Mouse (Mus musculus): ENCODE measurements at regions not wholly inside any gene's neighbourhood (a gene's known extent, or its start where the extent isn't known, plus 50 kb on each side); places are given as distances from the start of the nearest gene placed in this dataset.

- DNase-seq (ENCODE audit: extremely low read depth), result no peak
- Histone ChIP-seq H3K79me2 (replicated peaks; ENCODE audit: control insufficient read depth, extremely low read depth, insufficient read depth, poor library complexity, severe bottlenecking) (no peaks in the 10 kb centered on the region), H3K9ac (ENCODE audit: insufficient read depth, low read depth) (no peak overlapping the region), H3K4me3 (replicated peaks in 1 of 3; ENCODE audit: low read depth in 2 of 3, low read length in 2 of 3, poor library complexity in 1 of 3) (no peak overlapping the region), H3K27me3 (replicated peaks) (no peaks in the 10 kb centered on the region), H3K4me1 (ENCODE audit: control insufficient read depth in 1 of 2, insufficient read depth in 2 of 2) (peaks cover 0 to 15% of the 10 kb centered on the region in 2 experiments; a peak in 1 of 4 replicates), H3K27ac (ENCODE audit: insufficient read depth, low read depth) (no peak overlapping the region), H3K36me3 (replicated peaks in 1 of 2; ENCODE audit: control insufficient read depth in 1 of 2, insufficient read depth in 1 of 2, low read length in 1 of 2) (no peaks in the 10 kb centered on the region), H3K9me3 (replicated peaks; ENCODE audit: low read length) (no peaks in the 10 kb centered on the region), H3K4me2 (ENCODE audit: insufficient read depth, low read depth, poor library complexity, severe bottlenecking) (no peak overlapping the region)
- in situ Hi-C loops (cut with MboI; ENCODE audit: low pct_ligation_motif_present, low pct_unique_long_range_greater_than_20kb, low sequenced_read_pairs) (no loop called here), dilution Hi-C loops (cut with MboI; ENCODE audit: extremely low pct_ligation_motif_present, extremely low pct_unique_long_range_greater_than_20kb, low sequenced_read_pairs) (no loop called here)
- no peak for TF ChIP-seq HCFC1 (IDR thresholded peaks at IDR 0.05; ENCODE audit: low read depth, low read length)
- TF ChIP-seq NELFE (IDR thresholded peaks at IDR 0.05; ENCODE audit: low read depth, low read length), result no peak
- no peak for TF ChIP-seq MAZ (IDR thresholded peaks at IDR 0.05; ENCODE audit: low read depth, low read length)
- no peak for TF ChIP-seq RCOR1 (conservative IDR thresholded peaks at IDR 0.05; ENCODE audit: low read depth, low read length)
- TF ChIP-seq CHD2 (IDR thresholded peaks at IDR 0.05; ENCODE audit: low read length), result no peak
- TF ChIP-seq ZKSCAN1 (IDR thresholded peaks at IDR 0.05; ENCODE audit: borderline replicate concordance, low read depth, low read length), result no peak
- no peak for TF ChIP-seq ELF1 (IDR thresholded peaks at IDR 0.05; ENCODE audit: low read depth, low read length)
- no peak for TF ChIP-seq MAFK (IDR thresholded peaks at IDR 0.05; ENCODE audit: insufficient replicate concordance, low read length)
- TF ChIP-seq UBTF (IDR thresholded peaks at IDR 0.05; ENCODE audit: low read depth, low read length), result no peak
- TF ChIP-seq NRF1 (IDR thresholded peaks at IDR 0.05; ENCODE audit: low read depth, low read length), result no peak
- no peak for TF ChIP-seq EP300 (IDR thresholded peaks at IDR 0.05; ENCODE audit: low read length)
- no peak for TF ChIP-seq BHLHE40 (IDR thresholded peaks at IDR 0.05; ENCODE audit: low read depth, low read length)
- TF ChIP-seq E2F4 (IDR thresholded peaks at IDR 0.05; ENCODE audit: insufficient replicate concordance, low read depth, low read length), result no peak
- no peak for TF ChIP-seq SIN3A (IDR thresholded peaks at IDR 0.05; ENCODE audit: low read length)
- no peak for TF ChIP-seq PAX5 (IDR thresholded peaks at IDR 0.05; ENCODE audit: low read length)
- no peak for TF ChIP-seq MYC (IDR thresholded peaks at IDR 0.05; ENCODE audit: low read depth, low read length)
- no peak for TF ChIP-seq JUN (IDR thresholded peaks at IDR 0.05; ENCODE audit: insufficient read depth, low read depth, low read length)
- TF ChIP-seq SMC3 (IDR thresholded peaks at IDR 0.05; ENCODE audit: low read depth, low read length), result no peak
- no peak for TF ChIP-seq ZNF384 (IDR thresholded peaks at IDR 0.05; ENCODE audit: low read depth, low read length)
- no peak for TF ChIP-seq CHD1 (IDR thresholded peaks at IDR 0.05; ENCODE audit: low read depth, low read length)
Measured at GRCm38 (mm10) chr1:143888510-143888909, 111.4 kb downstream of the Uchl5 start.

GRCm38 (mm10) chr1:143888065-143888464 lies 111.0 kb downstream of the Uchl5 start:
- H3K36me3 ChIP-seq (replicated peaks in 1 of 2; ENCODE audit: control insufficient read depth in 1 of 2, insufficient read depth in 1 of 2, low read length in 1 of 2), result no peaks in the 10 kb centered on the region
- no peak for DNase-seq (ENCODE audit: extremely low read depth)
- dilution Hi-C loops (cut with MboI; ENCODE audit: extremely low pct_ligation_motif_present, extremely low pct_unique_long_range_greater_than_20kb, low sequenced_read_pairs) (no loop called here), in situ Hi-C loops (cut with MboI; ENCODE audit: low pct_ligation_motif_present, low pct_unique_long_range_greater_than_20kb, low sequenced_read_pairs) (no loop called here)
- H3K9me3 ChIP-seq (replicated peaks; ENCODE audit: low read length), result no peaks in the 10 kb centered on the region
- no peak for TF ChIP-seq NELFE (IDR thresholded peaks at IDR 0.05; ENCODE audit: low read depth, low read length)
- TF ChIP-seq KAT2A (IDR thresholded peaks at IDR 0.05; ENCODE audit: insufficient replicate concordance, low read length), result no peak
- TF ChIP-seq POLR2A (IDR thresholded peaks at IDR 0.05; ENCODE audit: low read depth, low read length), result no peak
- no peak for TF ChIP-seq MAZ (IDR thresholded peaks at IDR 0.05; ENCODE audit: low read depth, low read length)
- TF ChIP-seq CHD1 (IDR thresholded peaks at IDR 0.05; ENCODE audit: low read depth, low read length), result no peak
- no peak overlapping the region for H3K9ac ChIP-seq (ENCODE audit: insufficient read depth, low read depth)
- no peak overlapping the region for H3K4me3 ChIP-seq (replicated peaks in 1 of 3; ENCODE audit: low read depth in 2 of 3, low read length in 2 of 3, poor library complexity in 1 of 3)
- no peak overlapping the region for H3K27ac ChIP-seq (ENCODE audit: insufficient read depth, low read depth)
- no peaks in the 10 kb centered on the region for H3K27me3 ChIP-seq (replicated peaks)
- H3K4me1 ChIP-seq (ENCODE audit: control insufficient read depth in 1 of 2, insufficient read depth in 2 of 2), result peaks cover 0 to 15% of the 10 kb centered on the region in 2 experiments; a peak in 1 of 4 replicates
- no peaks in the 10 kb centered on the region for H3K79me2 ChIP-seq (replicated peaks; ENCODE audit: control insufficient read depth, extremely low read depth, insufficient read depth, poor library complexity, severe bottlenecking)
- no peak overlapping the region for H3K4me2 ChIP-seq (ENCODE audit: insufficient read depth, low read depth, poor library complexity, severe bottlenecking)

All from CH12.LX (cell line).